Mouse (Mus musculus) MEL (cell line): ENCODE data around the gene Itsn1. TPM values are rescaled to one million over a fixed set of nuclear protein-coding genes. Genes with fewer than 3 reads are reported as not detected.

Experiments used
- DNase-seq: peaks from one replicate; pipeline ENCODE4 v3.0.0; 2011; ENCODE audit warnings: low read depth, low spot score
- H3K27ac ChIP-seq: 2 replicates; pipeline ENCODE4 v1.5.1; 2012; ENCODE audit warnings: low read depth, mild to moderate bottlenecking, control low read depth, low read length, moderate library complexity; ENCODE audit not compliant: control insufficient read depth
- H3K27me3 ChIP-seq, 2 experiments: fragments of 150-350 bp in 1 of 2; sonication (generic) in 1 of 2; 2 replicates each; pipeline ENCODE4 v1.6.1; 2012; ENCODE audit warnings: low read length in 2 of 2, mild to moderate bottlenecking in 2 of 2, improper control_type of control experiment in 1 of 2, moderate library complexity in 1 of 2; ENCODE audit not compliant: insufficient read depth in 2 of 2, control insufficient read depth in 1 of 2
- H3K36me3 ChIP-seq, 2 experiments: 2 replicates each; pipeline ENCODE4 v1.6.1; 2012 to 2014; ENCODE audit warnings: low read length in 2 of 2, improper control_type of control experiment in 1 of 2, inconsistent platforms in 1 of 2, mild to moderate bottlenecking in 1 of 2; ENCODE audit not compliant: insufficient read depth in 2 of 2, control insufficient read depth in 1 of 2
- H3K4me1 ChIP-seq, 2 experiments: fragments of 150-350 bp in 1 of 2; sonication (generic) in 1 of 2; 2 replicates each; pipeline ENCODE4 v1.6.1; 2012; ENCODE audit warnings: low read length in 2 of 2, improper control_type of control experiment in 1 of 2, mild to moderate bottlenecking in 1 of 2; ENCODE audit not compliant: insufficient read depth in 2 of 2, control insufficient read depth in 1 of 2
- H3K4me3 ChIP-seq, 2 experiments: fragments of 150-350 bp in 1 of 2; sonication (generic) in 1 of 2; 2 replicates each; pipeline ENCODE4 v1.5.1; 2012; ENCODE audit warnings: low read depth in 2 of 2, low read length in 2 of 2, mild to moderate bottlenecking in 2 of 2, moderate library complexity in 2 of 2, control low read depth in 1 of 2, improper control_type of control experiment in 1 of 2; ENCODE audit not compliant: control insufficient read depth in 1 of 2, insufficient read depth in 1 of 2
- H3K79me2 ChIP-seq: 2 replicates; pipeline ENCODE4 v1.6.1; 2012; ENCODE audit warnings: mild to moderate bottlenecking, low read length, moderate library complexity; ENCODE audit not compliant: control insufficient read depth, poor library complexity, insufficient read depth
- H3K9ac ChIP-seq: 2 replicates; pipeline ENCODE4 v1.6.1; 2012; ENCODE audit warnings: low read depth, mild to moderate bottlenecking, control low read depth, low read length, moderate library complexity; ENCODE audit not compliant: control insufficient read depth, poor library complexity, severe bottlenecking
- H3K9me3 ChIP-seq: fragments of 150-350 bp; sonication (generic); replicated peaks from 2 replicates; pipeline ENCODE4 v1.6.1; 2012; ENCODE audit warnings: mild to moderate bottlenecking, low read length, improper control_type of control experiment, moderate library complexity; ENCODE audit not compliant: insufficient read depth
- BHLHE40 ChIP-seq: IDR thresholded peaks from 2 replicates; pipeline ENCODE4 v1.6.1; 2012; ENCODE audit warnings: low read depth, mild to moderate bottlenecking, inconsistent platforms, low read length, improper control_type of control experiment, borderline replicate concordance
- CHD1 ChIP-seq: IDR thresholded peaks from 2 replicates; pipeline ENCODE4 v1.6.1; 2012; ENCODE audit warnings: low read depth, mild to moderate bottlenecking, inconsistent platforms, low read length, improper control_type of control experiment
- CHD2 ChIP-seq: IDR thresholded peaks from 2 replicates; pipeline ENCODE4 v1.6.1; 2011; ENCODE audit warnings: low read length, improper control_type of control experiment
- ELF1 ChIP-seq: IDR thresholded peaks from 2 replicates; pipeline ENCODE4 v1.6.1; 2014; ENCODE audit warnings: low read depth, mild to moderate bottlenecking, inconsistent platforms, low read length, improper control_type of control experiment, moderate library complexity
- EP300 ChIP-seq, 2 experiments: IDR thresholded peaks; 2 replicates each; pipeline ENCODE4 v1.6.1; 2011; ENCODE audit warnings: improper control_type of control experiment in 2 of 2, low read length in 2 of 2, low read depth in 1 of 2, mild to moderate bottlenecking in 1 of 2
- ETS1 ChIP-seq: IDR thresholded peaks from 2 replicates; pipeline ENCODE4 v1.6.1; 2012; ENCODE audit warnings: low read depth, mild to moderate bottlenecking, inconsistent platforms, low read length, improper control_type of control experiment, moderate library complexity
- HCFC1 ChIP-seq: IDR thresholded peaks from 2 replicates; pipeline ENCODE4 v1.6.1; 2012; ENCODE audit warnings: low read depth, mild to moderate bottlenecking, inconsistent platforms, low read length, improper control_type of control experiment, moderate library complexity
- JUND ChIP-seq: IDR thresholded peaks from 2 replicates; pipeline ENCODE4 v1.6.1; 2011; ENCODE audit warnings: low read depth, mild to moderate bottlenecking, improper control_type of control experiment, low read length
- MAX ChIP-seq: IDR thresholded peaks from 2 replicates; pipeline ENCODE4 v1.6.1; 2011; ENCODE audit warnings: low read length, improper control_type of control experiment
- MAZ ChIP-seq: IDR thresholded peaks from 2 replicates; pipeline ENCODE4 v1.6.1; 2012; ENCODE audit warnings: low read depth, mild to moderate bottlenecking, inconsistent platforms, low read length, improper control_type of control experiment
- MXI1 ChIP-seq: IDR thresholded peaks from 2 replicates; pipeline ENCODE4 v1.6.1; 2011; ENCODE audit warnings: mild to moderate bottlenecking, low read depth, low read length, improper control_type of control experiment
- MYC ChIP-seq: IDR thresholded peaks from 2 replicates; pipeline ENCODE4 v1.6.1; 2011; ENCODE audit warnings: low read depth, mild to moderate bottlenecking, low read length, improper control_type of control experiment, moderate library complexity
- POLR2A ChIP-seq, 2 experiments: IDR thresholded peaks; 2 replicates each; pipeline ENCODE4 v1.6.1; 2011 to 2012; ENCODE audit warnings: low read length in 2 of 2, mild to moderate bottlenecking in 2 of 2, control low read depth in 1 of 2, improper control_type of control experiment in 1 of 2, low read depth in 1 of 2, moderate library complexity in 1 of 2; ENCODE audit not compliant: control insufficient read depth in 1 of 2, insufficient read depth in 1 of 2, poor library complexity in 1 of 2
- POLR2AphosphoS2 ChIP-seq: IDR thresholded peaks from 2 replicates; pipeline ENCODE4 v1.6.1; 2011; ENCODE audit warnings: low read length, improper control_type of control experiment
- RCOR1 ChIP-seq: IDR thresholded peaks from 2 replicates; pipeline ENCODE4 v1.6.1; 2012; ENCODE audit warnings: low read depth, mild to moderate bottlenecking, inconsistent platforms, low read length, improper control_type of control experiment
- SMC3 ChIP-seq: IDR thresholded peaks from 2 replicates; pipeline ENCODE4 v1.6.1; 2011; ENCODE audit warnings: low read depth, low read length, improper control_type of control experiment
- TBP ChIP-seq: IDR thresholded peaks from 2 replicates; pipeline ENCODE4 v1.8.0; 2011; ENCODE audit warnings: low read depth, low read length, improper control_type of control experiment
- ZC3H11A ChIP-seq: IDR thresholded peaks from 2 replicates; pipeline ENCODE4 v1.6.1; 2012; ENCODE audit warnings: low read depth, mild to moderate bottlenecking, inconsistent platforms, low read length, improper control_type of control experiment
- ZNF384 ChIP-seq: IDR thresholded peaks from 2 replicates; pipeline ENCODE4 v1.6.1; 2012; ENCODE audit warnings: low read depth, mild to moderate bottlenecking, inconsistent platforms, low read length, improper control_type of control experiment
- polyA plus RNA-seq, 2 experiments: library from polyadenylated mRNA; stranded (reverse) in 1 of 2; unstranded in 1 of 2; fragments of >175 nt in 1 of 2; fragments of >200 nt in 1 of 2; gene quantifications; 2 replicates each; pipeline versions ENCODE4 v1.2.1 to v1.2.4; 2012; ENCODE audit warnings: low replicate concordance in 2 of 2, low read depth in 1 of 2; ENCODE audit not compliant: insufficient read length in 2 of 2, insufficient read depth in 1 of 2, missing spikeins in 1 of 2
- total RNA-seq: library from RNA; depleted of rRNA; stranded (reverse); fragments of 300-350 nt; gene quantifications from 2 replicates; pipeline ENCODE4 v1.2.3, GENCODE M21; 2012

Itsn1 gene
- total and polyA plus RNA-seq, 3 experiments, result 14.7 to 36.5 TPM; not detected in 1

DNA sequence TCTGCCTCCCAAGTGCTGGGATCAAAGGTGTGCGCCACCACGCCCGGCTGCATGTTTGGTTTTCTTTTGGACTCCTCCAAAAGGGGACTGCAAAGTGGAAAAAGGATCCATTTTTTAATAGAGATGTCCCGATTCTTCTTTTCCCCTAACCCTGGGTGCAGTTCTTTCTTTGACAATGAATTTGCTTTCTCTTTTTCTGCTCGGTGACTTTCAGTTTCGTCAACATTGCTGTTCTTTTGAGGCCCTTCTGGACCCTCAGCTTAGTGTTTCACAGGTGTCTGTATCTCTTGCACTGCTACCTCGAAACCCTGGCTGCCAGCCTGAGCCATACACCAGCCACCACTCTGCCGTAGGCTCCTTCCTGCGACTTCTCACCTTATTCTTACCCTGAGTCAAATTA is 66.5 kb downstream of the Itsn1 start:
- Histone ChIP-seq H3K9me3 (no peaks in the 10 kb centered on the region), H3K36me3 (peaks cover 0 to 22% of the 10 kb centered on the region in 2 experiments; a peak in 2 of 4 replicates), H3K27me3 (no peaks in the 10 kb centered on the region), H3K4me3 (no peak overlapping the region), H3K27ac (no peak overlapping the region), H3K4me1 (peaks cover 6 to 19% of the 10 kb centered on the region in 2 experiments), H3K79me2 (no peaks in the 10 kb centered on the region), H3K9ac (no peak overlapping the region)
- TF ChIP-seq ELF1, result no peak
- no peak for TF ChIP-seq SMC3
- TF ChIP-seq, all 39 proteins: peak for 0
- no peak for DNase-seq

- peaks cover 9 to 28% of the 10 kb centered on the region in 2 experiments for H3K4me1 ChIP-seq
- H3K27ac ChIP-seq, result no peak overlapping the region
- peaks cover 0 to 20% of the 10 kb centered on the region in 2 experiments; a peak in 2 of 4 replicates for H3K36me3 ChIP-seq
- H3K9ac ChIP-seq, result no peak overlapping the region
- H3K79me2 ChIP-seq, result no peaks in the 10 kb centered on the region
- DNase-seq, result no peak
- no peak for TF ChIP-seq CHD1
- TF ChIP-seq MYC, result no peak
- TF ChIP-seq ETS1, result no peak
- no peak for TF ChIP-seq CHD2
- no peak for TF ChIP-seq SMC3
- TF ChIP-seq TBP, result no peak
- no peak for TF ChIP-seq MXI1
- TF ChIP-seq MAX, result no peak
- TF ChIP-seq JUND, result no peak
- no peak for TF ChIP-seq RCOR1
- TF ChIP-seq POLR2A (IDR thresholded peaks at IDR 0.05; ENCODE audit: control insufficient read depth in 1 of 2, insufficient read depth in 1 of 2, low read depth in 1 of 2, low read length in 2 of 2, poor library complexity in 1 of 2), result no peak
- no peak for TF ChIP-seq BHLHE40
- TF ChIP-seq POLR2AphosphoS2, result no peak
- TF ChIP-seq ZC3H11A, result no peak
- TF ChIP-seq ZNF384, result no peak
- TF ChIP-seq, all 39 proteins: peak for 0
- H3K4me3 ChIP-seq, result no peak overlapping the region
- H3K9me3 ChIP-seq, result no peaks in the 10 kb centered on the region
- no peaks in the 10 kb centered on the region for H3K27me3 ChIP-seq
Measured at GRCm38 (mm10) chr16:91801426-91801825, 72.3 kb downstream of the Itsn1 start.

GRCm38 (mm10) chr16:91802461-91803062 is 73.5 kb downstream of the Itsn1 start:
- H3K27ac ChIP-seq, result no peak overlapping the region
- H3K4me1 ChIP-seq, result peaks cover 9 to 28% of the 10 kb centered on the region in 2 experiments
- no peaks in the 10 kb centered on the region for H3K27me3 ChIP-seq
- no peak overlapping the region for H3K4me3 ChIP-seq
- DNase-seq, result no peak
- TF ChIP-seq EP300 (IDR thresholded peaks at IDR 0.05; ENCODE audit: low read depth in 1 of 2, low read length in 2 of 2) (0 out of 4 replicates have a peak, but pooled peaks of 1 of the 2 experiments have one; percentile 14), MAZ (no peak), CHD1 (no peak), HCFC1 (no peak)
- no peaks in the 10 kb centered on the region for H3K9me3 ChIP-seq
- H3K9ac ChIP-seq, result no peak overlapping the region
- H3K36me3 ChIP-seq, result peaks cover 0 to 20% of the 10 kb centered on the region in 2 experiments; a peak in 2 of 4 replicates
- H3K79me2 ChIP-seq, result no peaks in the 10 kb centered on the region
